Mouse (Mus musculus) MEL (cell line): ENCODE results near the gene Psma5.

Source experiments
- CTCF ChIP-seq, 3 experiments: IDR thresholded peaks in 2 of 3; conservative IDR thresholded peaks in 1 of 3; 2 replicates each; pipeline ENCODE4 v1.5.1; 2011 to 2012; ENCODE audit warnings: low read length in 3 of 3, low read depth in 2 of 3, mild to moderate bottlenecking in 2 of 3, improper control_type of control experiment in 1 of 3, inconsistent platforms in 1 of 3, mixed read lengths in 1 of 3, moderate library complexity in 1 of 3; ENCODE audit not compliant: control insufficient read depth in 1 of 3, insufficient read depth in 1 of 3, poor library complexity in 1 of 3, severe bottlenecking in 1 of 3
- ETS1 ChIP-seq: IDR thresholded peaks from 2 replicates; pipeline ENCODE4 v1.6.1; 2012; ENCODE audit warnings: low read depth, mild to moderate bottlenecking, inconsistent platforms, low read length, improper control_type of control experiment, moderate library complexity
- GATA1 ChIP-seq: IDR thresholded peaks from 2 replicates; pipeline ENCODE4 v1.6.1; 2011; ENCODE audit warnings: low read depth, low read length, improper control_type of control experiment
- MAFK ChIP-seq: IDR thresholded peaks from 2 replicates; pipeline ENCODE4 v1.6.1; 2011; ENCODE audit warnings: low read depth, mild to moderate bottlenecking, low read length, improper control_type of control experiment, borderline replicate concordance
- MXI1 ChIP-seq: IDR thresholded peaks from 2 replicates; pipeline ENCODE4 v1.6.1; 2011; ENCODE audit warnings: mild to moderate bottlenecking, low read depth, low read length, improper control_type of control experiment
- POLR2A ChIP-seq, 2 experiments: IDR thresholded peaks; 2 replicates each; pipeline ENCODE4 v1.6.1; 2011 to 2012; ENCODE audit warnings: low read length in 2 of 2, mild to moderate bottlenecking in 2 of 2, control low read depth in 1 of 2, improper control_type of control experiment in 1 of 2, low read depth in 1 of 2, moderate library complexity in 1 of 2; ENCODE audit not compliant: control insufficient read depth in 1 of 2, insufficient read depth in 1 of 2, poor library complexity in 1 of 2
- UBTF ChIP-seq: IDR thresholded peaks from 2 replicates; pipeline ENCODE4 v1.6.1; 2012; ENCODE audit warnings: low read depth, mild to moderate bottlenecking, inconsistent platforms, low read length, improper control_type of control experiment, moderate library complexity, borderline replicate concordance; ENCODE audit not compliant: insufficient read depth
- USF2 ChIP-seq, 2 experiments: IDR thresholded peaks; 2 replicates each; pipeline ENCODE4 v1.6.1; 2011 to 2012; ENCODE audit warnings: improper control_type of control experiment in 2 of 2, low read length in 2 of 2, borderline replicate concordance in 1 of 2, inconsistent platforms in 1 of 2, low read depth in 1 of 2, mild to moderate bottlenecking in 1 of 2; ENCODE audit not compliant: insufficient read depth in 1 of 2

GRCm38 (mm10) chr3:108286671-108287439 is 30.1 kb downstream of the Psma5 start:
- TF ChIP-seq CTCF (IDR thresholded peaks at IDR 0.05 in 2 of 3, conservative IDR thresholded peaks at IDR 0.05 in 1 of 3; ENCODE audit: control insufficient read depth in 1 of 3, insufficient read depth in 1 of 3, low read depth in 2 of 3, low read length in 3 of 3, poor library complexity in 1 of 3, severe bottlenecking in 1 of 3): no peak
- no peak for TF ChIP-seq POLR2A (IDR thresholded peaks at IDR 0.05; ENCODE audit: control insufficient read depth in 1 of 2, insufficient read depth in 1 of 2, low read depth in 1 of 2, low read length in 2 of 2, poor library complexity in 1 of 2)
- TF ChIP-seq MXI1: no peak
- TF ChIP-seq MAFK: no peak
- no peak for TF ChIP-seq GATA1
- TF ChIP-seq USF2 (IDR thresholded peaks at IDR 0.05; ENCODE audit: borderline replicate concordance in 1 of 2, insufficient read depth in 1 of 2, low read depth in 1 of 2, low read length in 2 of 2): no peak
- TF ChIP-seq ETS1: no peak
- no peak for TF ChIP-seq UBTF
